Mouse (Mus musculus) layer of hippocampus, postnatal 10 days (tissue): ENCODE measurements around the gene Brf1. TPM values are rescaled to one million over a fixed set of nuclear protein-coding genes. Genes with fewer than 3 reads are reported as not detected.

Source experiments
- DNase-seq, 2 experiments: peaks; one replicate each; pipeline ENCODE4 v3.0.0; 2021; ENCODE audit warnings: low spot score in 2 of 2
- long read RNA-seq: library from polyadenylated mRNA; stranded (forward); transcript quantifications from one replicate; pipeline ENCODE4 v2.0.0, GENCODE M21; 2023
- total RNA-seq, 2 experiments: library from RNA; stranded (reverse); gene quantifications; 2 replicates each; pipeline ENCODE4 v1.2.3; 2021

Gene Brf1
- 10 to 100 TPM; 55.7 to 66.6 TPM for total RNA-seq
- long read RNA-seq, partial matches to known transcripts: 3 of 5 reads
- long read RNA-seq, other reads (novel, unspliced or antisense): 2 of 5 reads

- peak; percentile 91 to 95 for DNase-seq
These were observed at the start of gene Brf1 for GRCm38 (mm10) chr12:113000294-113001132. Gene Brf1, minus strand, starts transcription at chr12:113000704.

GRCm38 (mm10) chr12:113049836-113050235 lies 49.3 kb upstream of the Brf1 start:
- DNase-seq: no peak

- peak; percentile 40 to 44 for DNase-seq
These were observed 47.6 kb upstream of the Brf1 start for GRCm38 (mm10) chr12:113048103-113048502.

- DNase-seq: no peak
These were observed 46.4 kb upstream of the Brf1 start for GRCm38 (mm10) chr12:113046861-113047260.

GRCm38 (mm10) chr12:113044916-113045677 lies 44.6 kb upstream of the Brf1 start:
- no peak for DNase-seq

- DNase-seq: no peak
These were observed 42.0 kb upstream of the Brf1 start for GRCm38 (mm10) chr12:113042543-113042942.

GRCm38 (mm10) chr12:113041481-113042439 lies 41.3 kb upstream of the Brf1 start:
- DNase-seq: peak; percentile 52 to 54

- no peak for DNase-seq
These were observed 37.9 kb upstream of the Brf1 start for GRCm38 (mm10) chr12:113038414-113038813.

GRCm38 (mm10) chr12:113036996-113037395 lies 36.5 kb upstream of the Brf1 start:
- DNase-seq: no peak

- DNase-seq: no peak
These were observed 34.6 kb upstream of the Brf1 start for GRCm38 (mm10) chr12:113035093-113035492.

GRCm38 (mm10) chr12:113032296-113033250 lies 32.1 kb upstream of the Brf1 start:
- DNase-seq: peak; percentile 45 to 57

GRCm38 (mm10) chr12:113031441-113031840 lies 30.9 kb upstream of the Brf1 start:
- no peak for DNase-seq

GRCm38 (mm10) chr12:113030993-113031392 lies 30.5 kb upstream of the Brf1 start:
- DNase-seq: no peak

- no peak for DNase-seq
These were observed 29.5 kb upstream of the Brf1 start for GRCm38 (mm10) chr12:113030046-113030445.

GRCm38 (mm10) chr12:113028898-113029297 lies 28.4 kb upstream of the Brf1 start:
- no peak for DNase-seq

- DNase-seq: no peak
These were observed 27.6 kb upstream of the Brf1 start for GRCm38 (mm10) chr12:113028067-113028466.

GRCm38 (mm10) chr12:113027495-113027894 lies 27.0 kb upstream of the Brf1 start:
- DNase-seq: no peak

- DNase-seq: no peak
These were observed 26.1 kb upstream of the Brf1 start for GRCm38 (mm10) chr12:113026557-113026956.

- DNase-seq: no peak
These were observed 22.6 kb upstream of the Brf1 start for GRCm38 (mm10) chr12:113023082-113023481.

GRCm38 (mm10) chr12:113021488-113021887 lies 21.0 kb upstream of the Brf1 start:
- DNase-seq: no peak
